Mouse (Mus musculus): ENCODE measurements at regions not wholly inside any gene's neighbourhood (a gene's known extent, or its start where the extent isn't known, plus 50 kb on each side); places are given as distances from the start of the nearest gene placed in this dataset.
"Not testable (repeated sequence)": the region's sequence is repeated elsewhere in the genome, so short reads cannot be mapped to it uniquely, and the experiment has no call there.

- H3K36me3 ChIP-seq (ENCODE audit: control insufficient read depth, insufficient read depth, low read length), result no peaks in the 10 kb centered on the region
- H3K9ac ChIP-seq (ENCODE audit: low read length), result no peak overlapping the region
- no peak overlapping the region for H3K4me2 ChIP-seq (ENCODE audit: low read depth)
- DNase-seq (ENCODE audit: low spot score) (no peak), ATAC-seq (ENCODE audit: insufficient read depth, low FRiP score, low TSS enrichment) (no peak)
- no peaks in the 10 kb centered on the region for H3K9me3 ChIP-seq (ENCODE audit: control insufficient read depth, low read length)
- no peak overlapping the region for H3K27ac ChIP-seq (ENCODE audit: low read depth, low read length)
- H3K4me3 ChIP-seq (ENCODE audit: low read depth, low read length), result no peak overlapping the region
- no peaks in the 10 kb centered on the region for H3K4me1 ChIP-seq (ENCODE audit: control insufficient read depth, insufficient read depth, low read length)
- H3K27me3 ChIP-seq (ENCODE audit: control insufficient read depth, insufficient read depth, low read length), result no peaks in the 10 kb centered on the region
Observed at GRCm38 (mm10) chr14:104175122-104175521, 292.7 kb downstream of the Pou4f1 start.

- Histone ChIP-seq H3K9me3 (ENCODE audit: control insufficient read depth, low read length) (no peaks in the 10 kb centered on the region), H3K9ac (ENCODE audit: low read length) (no peak overlapping the region), H3K27me3 (ENCODE audit: control insufficient read depth, insufficient read depth, low read length) (no peaks in the 10 kb centered on the region), H3K4me3 (ENCODE audit: low read depth, low read length) (no peak overlapping the region), H3K27ac (ENCODE audit: low read depth, low read length) (no peak overlapping the region), H3K4me2 (ENCODE audit: low read depth) (no peak overlapping the region), H3K36me3 (ENCODE audit: control insufficient read depth, insufficient read depth, low read length) (no peaks in the 10 kb centered on the region), H3K4me1 (ENCODE audit: control insufficient read depth, insufficient read depth, low read length) (no peaks in the 10 kb centered on the region)
- WGBS, result 57% methylated on average over 5 of the region's 5 CpGs
- ATAC-seq (ENCODE audit: insufficient read depth, low FRiP score, low TSS enrichment), result no peak
- peak; percentile 43 for DNase-seq (ENCODE audit: low spot score)
Observed at GRCm38 (mm10) chr14:104146841-104147240, 302.6 kb upstream of the Ednrb start.

GRCm38 (mm10) chr14:104145395-104145794 is 301.2 kb upstream of the Ednrb start:
- DNase-seq (ENCODE audit: low spot score), result no peak
- 0 out of 2 replicates have a peak, but pooled peaks have one; percentile 38 for ATAC-seq (ENCODE audit: insufficient read depth, low FRiP score, low TSS enrichment)
- no peaks in the 10 kb centered on the region for H3K27me3 ChIP-seq (ENCODE audit: control insufficient read depth, insufficient read depth, low read length)
- H3K4me3 ChIP-seq (ENCODE audit: low read depth, low read length), result no peak overlapping the region
- 35% methylated on average over 5 of the region's 5 CpGs for WGBS
- H3K27ac ChIP-seq (ENCODE audit: low read depth, low read length), result no peak overlapping the region
- no peaks in the 10 kb centered on the region for H3K4me1 ChIP-seq (ENCODE audit: control insufficient read depth, insufficient read depth, low read length)
- no peaks in the 10 kb centered on the region for H3K36me3 ChIP-seq (ENCODE audit: control insufficient read depth, insufficient read depth, low read length)
- no peaks in the 10 kb centered on the region for H3K9me3 ChIP-seq (ENCODE audit: control insufficient read depth, low read length)
- no peak overlapping the region for H3K4me2 ChIP-seq (ENCODE audit: low read depth)
- H3K9ac ChIP-seq (ENCODE audit: low read length), result no peak overlapping the region

- no peak overlapping the region for H3K27ac ChIP-seq (ENCODE audit: low read depth, low read length)
- 88% methylated on average over 14 of the region's 14 CpGs for WGBS
- DNase-seq (ENCODE audit: low spot score) (no peak), ATAC-seq (ENCODE audit: insufficient read depth, low FRiP score, low TSS enrichment) (no peak)
- H3K4me1 ChIP-seq (ENCODE audit: control insufficient read depth, insufficient read depth, low read length), result no peaks in the 10 kb centered on the region
- no peak overlapping the region for H3K4me3 ChIP-seq (ENCODE audit: low read depth, low read length)
- no peaks in the 10 kb centered on the region for H3K9me3 ChIP-seq (ENCODE audit: control insufficient read depth, low read length)
- H3K9ac ChIP-seq (ENCODE audit: low read length), result no peak overlapping the region
- no peak overlapping the region for H3K4me2 ChIP-seq (ENCODE audit: low read depth)
- no peaks in the 10 kb centered on the region for H3K36me3 ChIP-seq (ENCODE audit: control insufficient read depth, insufficient read depth, low read length)
- no peaks in the 10 kb centered on the region for H3K27me3 ChIP-seq (ENCODE audit: control insufficient read depth, insufficient read depth, low read length)
Observed at GRCm38 (mm10) chr14:104114986-104115951, 271.1 kb upstream of the Ednrb start.

- Histone ChIP-seq H3K27ac (ENCODE audit: low read depth, low read length) (no peak overlapping the region), H3K9ac (ENCODE audit: low read length) (no peak overlapping the region), H3K27me3 (ENCODE audit: control insufficient read depth, insufficient read depth, low read length) (no peaks in the 10 kb centered on the region), H3K4me1 (ENCODE audit: control insufficient read depth, insufficient read depth, low read length) (no peaks in the 10 kb centered on the region), H3K4me2 (ENCODE audit: low read depth) (no peak overlapping the region), H3K9me3 (ENCODE audit: control insufficient read depth, low read length) (no peaks in the 10 kb centered on the region), H3K4me3 (ENCODE audit: low read depth, low read length) (no peak overlapping the region), H3K36me3 (ENCODE audit: control insufficient read depth, insufficient read depth, low read length) (no peaks in the 10 kb centered on the region)
- ATAC-seq (ENCODE audit: insufficient read depth, low FRiP score, low TSS enrichment) (no peak), DNase-seq (ENCODE audit: low spot score) (no peak)
- 75% methylated on average over 3 of the region's 3 CpGs for WGBS
Observed at GRCm38 (mm10) chr14:104114182-104114581, 270.0 kb upstream of the Ednrb start.

GRCm38 (mm10) chr14:104113448-104113847 is 269.2 kb upstream of the Ednrb start:
- Histone ChIP-seq H3K4me3 (ENCODE audit: low read depth, low read length) (no peak overlapping the region), H3K36me3 (ENCODE audit: control insufficient read depth, insufficient read depth, low read length) (no peaks in the 10 kb centered on the region), H3K9ac (ENCODE audit: low read length) (no peak overlapping the region), H3K27me3 (ENCODE audit: control insufficient read depth, insufficient read depth, low read length) (no peaks in the 10 kb centered on the region), H3K4me1 (ENCODE audit: control insufficient read depth, insufficient read depth, low read length) (no peaks in the 10 kb centered on the region), H3K9me3 (ENCODE audit: control insufficient read depth, low read length) (no peaks in the 10 kb centered on the region), H3K4me2 (ENCODE audit: low read depth) (no peak overlapping the region), H3K27ac (ENCODE audit: low read depth, low read length) (no peak overlapping the region)
- DNase-seq (ENCODE audit: low spot score), result no peak
- 91% methylated on average over 2 of the region's 2 CpGs for WGBS
- ATAC-seq (ENCODE audit: insufficient read depth, low FRiP score, low TSS enrichment), result no peak

- Histone ChIP-seq H3K9me3 (ENCODE audit: control insufficient read depth, low read length) (no peaks in the 10 kb centered on the region), H3K4me2 (ENCODE audit: low read depth) (no peak overlapping the region), H3K27me3 (ENCODE audit: control insufficient read depth, insufficient read depth, low read length) (no peaks in the 10 kb centered on the region), H3K36me3 (ENCODE audit: control insufficient read depth, insufficient read depth, low read length) (no peaks in the 10 kb centered on the region), H3K9ac (ENCODE audit: low read length) (no peak overlapping the region), H3K4me3 (ENCODE audit: low read depth, low read length) (no peak overlapping the region), H3K4me1 (ENCODE audit: control insufficient read depth, insufficient read depth, low read length) (no peaks in the 10 kb centered on the region; the same call in 1 of the 2 replicates), H3K27ac (ENCODE audit: low read depth, low read length) (no peak overlapping the region)
- DNase-seq (ENCODE audit: low spot score) (peak; percentile 13), ATAC-seq (ENCODE audit: insufficient read depth, low FRiP score, low TSS enrichment) (peak; percentile 80)
- WGBS, result 54% methylated on average over 2 of the region's 2 CpGs
Observed at GRCm38 (mm10) chr14:104086381-104086780, 242.2 kb upstream of the Ednrb start.

- H3K9me3 ChIP-seq (ENCODE audit: control insufficient read depth, low read length); H3K4me3 ChIP-seq (ENCODE audit: low read depth, low read length); H3K4me1 ChIP-seq (ENCODE audit: control insufficient read depth, insufficient read depth, low read length); H3K27ac ChIP-seq (ENCODE audit: low read depth, low read length); H3K4me2 ChIP-seq (ENCODE audit: low read depth); H3K9ac ChIP-seq (ENCODE audit: low read length); H3K36me3 ChIP-seq (ENCODE audit: control insufficient read depth, insufficient read depth, low read length); DNase-seq (ENCODE audit: low spot score); H3K27me3 ChIP-seq (ENCODE audit: control insufficient read depth, insufficient read depth, low read length); ATAC-seq (ENCODE audit: insufficient read depth, low FRiP score, low TSS enrichment): not testable (repeated sequence)
- 69% methylated on average over 1 of the region's 4 CpGs for WGBS
Observed at GRCm38 (mm10) chr14:104064199-104064598, 220.0 kb upstream of the Ednrb start.

GRCm38 (mm10) chr14:104053697-104054096 is 209.5 kb upstream of the Ednrb start:
- WGBS, result 91% methylated on average over 1 of the region's 1 CpGs
- no peak for ATAC-seq (ENCODE audit: insufficient read depth, low FRiP score, low TSS enrichment)
- H3K9ac ChIP-seq (ENCODE audit: low read length), result no peak overlapping the region

More at GRCm38 (mm10) chr14:104053697-104054096, 209.5 kb upstream of the Ednrb start:
- Histone ChIP-seq H3K27me3 (ENCODE audit: control insufficient read depth, insufficient read depth, low read length) (no peaks in the 10 kb centered on the region), H3K4me1 (ENCODE audit: control insufficient read depth, insufficient read depth, low read length) (no peaks in the 10 kb centered on the region), H3K4me2 (ENCODE audit: low read depth) (no peak overlapping the region), H3K9me3 (ENCODE audit: control insufficient read depth, low read length) (no peaks in the 10 kb centered on the region), H3K27ac (ENCODE audit: low read depth, low read length) (no peak overlapping the region), H3K36me3 (ENCODE audit: control insufficient read depth, insufficient read depth, low read length) (no peaks in the 10 kb centered on the region), H3K4me3 (ENCODE audit: low read depth, low read length) (no peak overlapping the region)
- no peak for DNase-seq (ENCODE audit: low spot score)

All from neural tube, embryonic 11.5 days (tissue).